Comparison of ENCODE assay signal across 8 mouse cellular contexts in the genomic region with DNA sequence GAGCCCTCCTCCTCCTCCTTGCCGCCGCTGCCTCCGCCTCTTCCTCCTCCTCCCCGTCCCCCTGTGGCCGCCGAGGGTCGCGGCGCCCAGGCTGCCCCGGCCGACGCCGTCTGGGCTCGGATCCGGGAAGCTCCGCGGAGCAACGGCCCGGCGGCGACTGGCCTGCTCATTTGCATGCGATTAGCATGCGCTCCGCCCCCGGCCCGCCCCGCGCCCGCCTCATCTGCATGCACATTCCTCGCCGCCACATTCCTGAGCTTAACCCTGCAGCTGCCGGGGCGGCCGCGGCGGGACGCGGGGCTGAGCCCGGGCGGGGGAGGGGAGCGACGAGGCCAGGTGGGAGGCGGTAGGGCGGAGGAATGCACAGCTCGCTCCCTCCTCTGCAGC. TPM values are rescaled to one million over a fixed set of nuclear protein-coding genes. Genes with fewer than 3 reads are reported as not detected.
DNase-seq lines count a peak whose midpoint lies in the region; ATAC-seq and TF ChIP-seq lines count a peak whose summit lies in the region.

No protein-coding gene starts in this region.

- DNase-seq in ES-E14 (ENCODE audit: low read depth, low spot score), result peak; percentile 90
- DNase-seq in cerebellum, adult 11 months, result peak; percentile 69
- peak; percentile 94 for DNase-seq in forebrain, embryonic 14.5 days (ENCODE audit: low spot score)
- DNase-seq in heart, postnatal 14 days, result peak; percentile 98
- DNase-seq in layer of hippocampus, adult 11-12 months (ENCODE audit: low spot score), result peak; percentile 93
- DNase-seq in liver, postnatal 0 days, result peak; percentile 94
- DNase-seq in telencephalon, adult 2 months (ENCODE audit: low read depth, low spot score), result peak; percentile 69

- H3K9ac ChIP-seq in ES-E14 (ENCODE audit: insufficient read depth, low read depth, low read length, poor library complexity, severe bottlenecking), result peak overlapping the region; percentile 97
- H3K9ac ChIP-seq in forebrain, embryonic 14.5 days (ENCODE audit: low read length), result peak overlapping the region; percentile 81
- peak overlapping the region; percentile 86 for H3K9ac ChIP-seq in liver, postnatal 0 days (replicated peaks)
- H3K9ac ChIP-seq in neural tube, embryonic 13.5 days, result peak overlapping the region; percentile 91

- no peaks in the 10 kb centered on the region for H3K27me3 ChIP-seq in forebrain, embryonic 14.5 days (replicated peaks; ENCODE audit: control insufficient read depth, insufficient read depth, low read length)
- no peaks in the 10 kb centered on the region for H3K27me3 ChIP-seq in liver, postnatal 0 days (ENCODE audit: insufficient read depth, low read length)
- no peaks in the 10 kb centered on the region; the same call in 1 of the 2 replicates for H3K27me3 ChIP-seq in neural tube, embryonic 13.5 days

- peak; percentile 97 for ATAC-seq in forebrain, embryonic 14.5 days
- peak; percentile 93 for ATAC-seq in liver, postnatal 0 days
- ATAC-seq in neural tube, embryonic 13.5 days (ENCODE audit: low read depth), result peak; percentile 94

- no peak for TF ChIP-seq EP300 in liver, postnatal 0 days (IDR thresholded peaks at IDR 0.05; ENCODE audit: low read depth)

- H3K36me3 ChIP-seq in ES-E14 (ENCODE audit: control insufficient read depth, insufficient read depth, low read length, poor library complexity, severe bottlenecking), result no peaks in the 10 kb centered on the region
- H3K36me3 ChIP-seq in forebrain, embryonic 14.5 days (ENCODE audit: control insufficient read depth, insufficient read depth, low read length), result no peaks in the 10 kb centered on the region
- no peaks in the 10 kb centered on the region for H3K36me3 ChIP-seq in liver, postnatal 0 days (replicated peaks; ENCODE audit: insufficient read depth, low read length)
- no peaks in the 10 kb centered on the region for H3K36me3 ChIP-seq in neural tube, embryonic 13.5 days

- in situ Hi-C loops in ES-E14 (cut with MboI; ENCODE audit: low sequenced_read_pairs in 2 of 2, unreplicated experiment in 2 of 2), result no loop called here

- peaks cover 4 to 21% of the 10 kb centered on the region in 2 experiments for H3K4me1 ChIP-seq in ES-E14 (ENCODE audit: control insufficient read depth in 2 of 2, insufficient read depth in 2 of 2, low read length in 2 of 2, poor library complexity in 1 of 2)
- peaks cover 9% of the 10 kb centered on the region; the same call in 1 of the 2 replicates for H3K4me1 ChIP-seq in forebrain, embryonic 14.5 days (ENCODE audit: control insufficient read depth, insufficient read depth, low read length)
- peaks cover 5% of the 10 kb centered on the region for H3K4me1 ChIP-seq in liver, postnatal 0 days (ENCODE audit: insufficient read depth)
- H3K4me1 ChIP-seq in neural tube, embryonic 13.5 days (replicated peaks), result peaks cover 48% of the 10 kb centered on the region

- H3K4me2 ChIP-seq in forebrain, embryonic 14.5 days (ENCODE audit: low read length), result peak overlapping the region; percentile 77
- peak overlapping the region; percentile 91 for H3K4me2 ChIP-seq in liver, postnatal 0 days (ENCODE audit: low read depth, low read length)
- H3K4me2 ChIP-seq in neural tube, embryonic 13.5 days, result peak overlapping the region; percentile 90

- no peak for TF ChIP-seq CTCF in liver, postnatal 0 days (IDR thresholded peaks at IDR 0.05; ENCODE audit: low read depth)

- intact Hi-C loops in heart, postnatal 14 days (cut with DNase I), result loop anchor here (2.0 kb wide), 1 partner anchor 16 kb away; no protein-coding TSS in a partner anchor

- peak overlapping the region; percentile 89 for H3K27ac ChIP-seq in ES-E14 (ENCODE audit: insufficient read depth, low read depth, low read length, poor library complexity, severe bottlenecking)
- H3K27ac ChIP-seq in forebrain, embryonic 14.5 days (ENCODE audit: low read depth, low read length), result peak overlapping the region; percentile 74; the same call in 1 of the 2 replicates
- peak overlapping the region; percentile 91 for H3K27ac ChIP-seq in liver, postnatal 0 days (ENCODE audit: low read depth)
- peak overlapping the region; percentile 86 for H3K27ac ChIP-seq in neural tube, embryonic 13.5 days (replicated peaks)

- H3K9me3 ChIP-seq in ES-E14 (ENCODE audit: control insufficient read depth, insufficient read depth, low read depth, low read length), result no peaks in the 10 kb centered on the region
- H3K9me3 ChIP-seq in forebrain, embryonic 14.5 days (replicated peaks; ENCODE audit: control insufficient read depth, low read length), result no peaks in the 10 kb centered on the region
- no peaks in the 10 kb centered on the region for H3K9me3 ChIP-seq in liver, postnatal 0 days (ENCODE audit: low read length)
- no peaks in the 10 kb centered on the region for H3K9me3 ChIP-seq in neural tube, embryonic 13.5 days

- peak overlapping the region; percentile 72 to 99 for H3K4me3 ChIP-seq in ES-E14 (ENCODE audit: insufficient read depth in 1 of 2, low read depth in 1 of 2, low read length in 2 of 2, poor library complexity in 1 of 2, severe bottlenecking in 1 of 2)
- peak overlapping the region; percentile 76 for H3K4me3 ChIP-seq in forebrain, embryonic 14.5 days (ENCODE audit: low read depth, low read length)
- peak overlapping the region; percentile 77 for H3K4me3 ChIP-seq in liver, postnatal 0 days (ENCODE audit: low read depth, low read length)
- peak overlapping the region; percentile 83 for H3K4me3 ChIP-seq in neural tube, embryonic 13.5 days

- WGBS in forebrain, embryonic 14.5 days, result 1% methylated on average over 39 of the region's 45 CpGs
- WGBS in liver, postnatal 0 days (ENCODE audit: insufficient replicate concordance), result 2% methylated on average over 24 of the region's 45 CpGs
- whole genome bisulfite sequencing in neural tube, embryonic 13.5 days, result 2% methylated on average over 29 of the region's 45 CpGs

TF ChIP-seq in ES-E14, 5 proteins besides CTCF, POLR2A, EP300 and RAD21:
- TF ChIP-seq CHD2 (IDR thresholded peaks at IDR 0.05; ENCODE audit: low read depth, low read length), result peak; percentile 72; the same call in 1 of the 2 replicates
- TF ChIP-seq HCFC1 (IDR thresholded peaks at IDR 0.05; ENCODE audit: borderline replicate concordance, insufficient read depth, low read length), result peak; percentile 58; the same call in 1 of the 2 replicates
- no peak for TF ChIP-seq MAFK (IDR thresholded peaks at IDR 0.05; ENCODE audit: insufficient read depth, low read depth, low read length)

RNA-seq across cellular contexts. Expression of a gene that starts 0.3 kb away (rescaled TPM):
- total RNA-seq in ES-E14 (2012; rRNA removed), result 13.3 and 19.6 TPM in 2 replicates
- polyA plus RNA-seq in forebrain, embryonic 14.5 days (2014; fragmentation: Nextera tagmentation; extraction: Ambion mirVana), result 3.0 and 3.8 TPM in 2 replicates
- 10 to 100 TPM; 33.2 to 33.4 TPM for total RNA-seq in heart, postnatal 14 days (2021)
- polyA plus RNA-seq in liver, postnatal 0 days (2015; fragmentation: Nextera tagmentation; extraction: Ambion mirVana), result 1.8 TPM in 2 replicates
- 6.7 and 6.8 TPM in 2 replicates for polyA plus RNA-seq in neural tube, embryonic 13.5 days (2015; fragmentation: Nextera tagmentation; extraction: Ambion mirVana)

Comparison
In these comparisons a context has a peak if more than half of its experiments do, and no peak if none do; other contexts are left out.
1. Peak in every context shown above with its lines: DNase-seq, ATAC-seq, H3K4me3 ChIP-seq and H3K27ac ChIP-seq.